Mouse (Mus musculus) heart, adult 2 months (tissue): ENCODE data around the gene 1700061G19Rik.

ENCODE experiments used
- CTCF ChIP-seq: fragments of 200-600 bp; IDR thresholded peaks from 2 replicates; pipeline ENCODE4 v1.8.1; 2022; ENCODE audit warnings: antibody characterized with exemption, mild to moderate bottlenecking, moderate library complexity
- EP300 ChIP-seq: fragments of 200-500 bp; IDR thresholded peaks from 2 replicates; pipeline ENCODE4 v1.6.1; 2011; ENCODE audit warnings: low read depth, low read length, control low read depth; ENCODE audit not compliant: insufficient read depth
- POLR2A ChIP-seq: fragments of 200-500 bp; IDR thresholded peaks from 2 replicates; pipeline ENCODE4 v1.6.1; 2011; ENCODE audit warnings: mild to moderate bottlenecking, low read depth, low read length, control low read depth; ENCODE audit not compliant: insufficient read depth

- TF ChIP-seq POLR2A (no peak), CTCF (no peak), EP300 (no peak)
Measured at GRCm38 (mm10) chr17:56848785-56849184, 26.5 kb upstream of the 1700061G19Rik start.
